Mouse (Mus musculus): ENCODE measurements at regions not wholly inside any gene's neighbourhood (a gene's known extent, or its start where the extent isn't known, plus 50 kb on each side); places are given as distances from the start of the nearest gene placed in this dataset.

GRCm38 (mm10) chr3:70324692-70325091 lies 317.3 kb downstream of the Otol1 start:
- in situ Hi-C loops (cut with MseI, MboI), result no loop called here

All from mouse trophoblast stem cell (cell line).